ENCODE assay signal across 7 mouse cellular contexts in the genomic region with DNA sequence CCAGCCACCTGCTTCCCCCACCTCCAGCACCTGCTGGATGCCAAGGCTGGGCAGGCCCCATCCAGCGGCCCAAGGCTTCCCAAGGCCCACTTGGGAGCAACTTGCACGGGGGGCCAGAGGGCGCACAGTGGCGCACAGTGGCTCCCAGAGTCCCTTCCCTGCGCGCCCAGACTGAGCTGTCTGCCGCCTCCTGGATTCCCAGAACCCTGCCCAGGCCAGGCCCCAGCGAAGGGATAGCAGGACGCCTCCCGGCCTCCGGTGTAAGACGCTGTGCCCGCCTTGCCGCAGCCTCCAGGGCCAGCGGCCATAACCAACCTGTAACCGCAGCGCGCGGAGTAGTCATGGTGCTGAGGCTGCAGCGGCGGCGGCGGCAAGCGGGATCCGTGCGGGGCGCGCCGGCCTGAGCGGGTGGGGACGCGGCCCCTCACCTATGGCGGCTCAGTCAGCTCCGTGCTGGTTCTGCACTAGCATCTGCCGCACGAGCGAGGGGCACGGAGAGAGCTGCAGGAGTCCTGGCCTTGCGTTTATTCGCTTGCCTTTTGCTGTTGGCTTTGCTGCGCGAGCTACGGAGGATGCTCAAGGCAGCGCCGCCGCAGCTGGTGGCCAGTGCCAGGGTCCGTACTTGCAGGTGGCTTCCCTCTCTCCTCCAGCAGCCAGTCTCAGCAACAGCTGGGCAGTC. TPM values are rescaled to one million over a fixed set of nuclear protein-coding genes. Genes with fewer than 3 reads are reported as not detected.
A peak's percentile ranks its signal among the peaks of the same experiment; 100 is the strongest.
DNase-seq lines count a peak whose midpoint lies in the region; ATAC-seq and TF ChIP-seq lines count a peak whose summit lies in the region.

TSS of gene Nalcn (minus strand) at position 644 of the 679 bp plus-strand sequence.

- ATAC-seq in cerebellum, adult (ENCODE audit: insufficient number of reproducible peaks, low FRiP score, low TSS enrichment), result peak; percentile 87
- peak; percentile 91 for ATAC-seq in forebrain, embryonic 13.5 days
- ATAC-seq in hindbrain, embryonic 16.5 days, result peak; percentile 95
- 0 out of 2 replicates have a peak, but pooled peaks have one; percentile 47 for ATAC-seq in limb, embryonic 14.5 days (ENCODE audit: low FRiP score, low read depth)

- peaks cover 20% of the 10 kb centered on the region for H3K4me1 ChIP-seq in forebrain, embryonic 13.5 days
- H3K4me1 ChIP-seq in hindbrain, embryonic 16.5 days (ENCODE audit: control insufficient read depth, insufficient read depth, low read depth, low read length), result peaks cover 13% of the 10 kb centered on the region
- no peaks in the 10 kb centered on the region for H3K4me1 ChIP-seq in limb, embryonic 14.5 days (ENCODE audit: control insufficient read depth, insufficient read depth, low read length)

- WGBS in forebrain, embryonic 13.5 days, result under 1% methylated on average over 45 of the region's 47 CpGs
- 3% methylated on average over 47 of the region's 47 CpGs for WGBS in hindbrain, embryonic 16.5 days
- 3% methylated on average over 40 of the region's 47 CpGs for WGBS in limb, embryonic 14.5 days

- peak within 1 kb of the TSS; percentile 81 for H3K9ac ChIP-seq in forebrain, embryonic 13.5 days
- H3K9ac ChIP-seq in hindbrain, embryonic 16.5 days (ENCODE audit: low read depth, low read length), result peak within 1 kb of the TSS; percentile 91
- peak within 1 kb of the TSS; percentile 61 for H3K9ac ChIP-seq in limb, embryonic 14.5 days (ENCODE audit: low read depth, low read length, severe bottlenecking)

- peak within 1 kb of the TSS; percentile 68 for H3K4me2 ChIP-seq in forebrain, embryonic 13.5 days
- H3K4me2 ChIP-seq in hindbrain, embryonic 16.5 days (ENCODE audit: low read length), result peak within 1 kb of the TSS; percentile 85
- H3K4me2 ChIP-seq in limb, embryonic 14.5 days (replicated peaks; ENCODE audit: low read depth, low read length, severe bottlenecking), result peak within 1 kb of the TSS; percentile 76

- peak within 1 kb of the TSS; percentile 62 for H3K4me3 ChIP-seq in forebrain, embryonic 13.5 days
- peak within 1 kb of the TSS; percentile 53 for H3K4me3 ChIP-seq in hindbrain, embryonic 16.5 days (ENCODE audit: low read length)
- H3K4me3 ChIP-seq in limb, embryonic 14.5 days (replicated peaks; ENCODE audit: low read length), result peak within 1 kb of the TSS; percentile 45

- peak within 1 kb of the TSS; percentile 59 for H3K27ac ChIP-seq in forebrain, embryonic 13.5 days
- H3K27ac ChIP-seq in hindbrain, embryonic 16.5 days (ENCODE audit: low read depth, low read length), result peak within 1 kb of the TSS; percentile 81
- no peak within 1 kb of the TSS for H3K27ac ChIP-seq in limb, embryonic 14.5 days (replicated peaks; ENCODE audit: low read depth, low read length)

- no peak for TF ChIP-seq POLR2A in limb, embryonic 14.5 days (IDR thresholded peaks at IDR 0.05; ENCODE audit: borderline replicate concordance, extremely low read depth, insufficient read depth, insufficient read length)

- peak; percentile 16 to 21 for DNase-seq in adrenal gland, adult 18-20 months (ENCODE audit: low spot score in 2 of 2)
- no peak for DNase-seq in limb, embryonic 14.5 days (ENCODE audit: low spot score)
- peak; percentile 80 for DNase-seq in right cerebral cortex, postnatal 25 days
- DNase-seq in c-Kit-positive CD71-positive TER-119-positive erythroid progenitor cells, embryonic 14.5 days (ENCODE audit: low spot score), result no peak

- no peaks in the 10 kb centered on the region for H3K9me3 ChIP-seq in forebrain, embryonic 13.5 days (replicated peaks)
- H3K9me3 ChIP-seq in hindbrain, embryonic 16.5 days (ENCODE audit: control insufficient read depth, low read length), result no peaks in the 10 kb centered on the region
- no peaks in the 10 kb centered on the region for H3K9me3 ChIP-seq in limb, embryonic 14.5 days (ENCODE audit: control insufficient read depth, low read length)

- no peaks in the 10 kb centered on the region for H3K27me3 ChIP-seq in forebrain, embryonic 13.5 days
- H3K27me3 ChIP-seq in hindbrain, embryonic 16.5 days (replicated peaks; ENCODE audit: control insufficient read depth, insufficient read depth, low read length), result no peaks in the 10 kb centered on the region
- peaks cover 13% of the 10 kb centered on the region; the same call in 1 of the 2 replicates for H3K27me3 ChIP-seq in limb, embryonic 14.5 days (ENCODE audit: control insufficient read depth, insufficient read depth, low read length)

- H3K36me3 ChIP-seq in forebrain, embryonic 13.5 days (ENCODE audit: poor library complexity, severe bottlenecking), result no peaks in the 10 kb centered on the region
- no peaks in the 10 kb centered on the region for H3K36me3 ChIP-seq in hindbrain, embryonic 16.5 days (ENCODE audit: control insufficient read depth, insufficient read depth, low read length)
- H3K36me3 ChIP-seq in limb, embryonic 14.5 days (ENCODE audit: control insufficient read depth, insufficient read depth, low read length), result no peaks in the 10 kb centered on the region

RNA-seq across cellular contexts. Expression of gene Nalcn, which starts in this region (rescaled TPM):
- total RNA-seq in adrenal gland, adult 18-20 months (2021), result 1 to 10 TPM; 6.5 to 7.2 TPM
- 4.3 and 4.9 TPM in 2 replicates for polyA plus RNA-seq in forebrain, embryonic 13.5 days (2015; fragmentation: Nextera tagmentation; extraction: Ambion mirVana)
- 14.1 and 15.2 TPM in 2 replicates for polyA plus RNA-seq in hindbrain, embryonic 16.5 days (2015; fragmentation: Nextera tagmentation; extraction: Ambion mirVana)
- polyA plus RNA-seq in limb, embryonic 14.5 days (2012; rRNA removed), result 0.87 and 0.96 TPM in 2 replicates
- 0.95 and 0.98 TPM in 2 replicates for polyA plus RNA-seq in limb, embryonic 14.5 days (2014; fragmentation: Nextera tagmentation; extraction: Ambion mirVana)

Comparison
In these comparisons a context has a peak if more than half of its experiments do, and no peak if none do; other contexts are left out.
1. Peak in ATAC-seq, H3K4me3 ChIP-seq, H3K9ac ChIP-seq and H3K4me2 ChIP-seq in limb, embryonic 14.5 days; RNA of the gene not detected or under 1 TPM.
2. DNase-seq: peak in adrenal gland, adult 18-20 months (2 of 2) and right cerebral cortex, postnatal 25 days (single experiment); none in limb, embryonic 14.5 days (single experiment) and c-Kit-positive CD71-positive TER-119-positive erythroid progenitor cells, embryonic 14.5 days (single experiment).
3. Peak in every context shown above with its lines, with median percentiles within 50 percentile points of each other: ATAC-seq, H3K4me2 ChIP-seq, H3K4me3 ChIP-seq and H3K9ac ChIP-seq.